Mouse (Mus musculus) liver, postnatal 0 days (tissue): Measurements from ENCODE around the gene Pjvk.

Experiments
- CTCF ChIP-seq: sonication (generic); IDR thresholded peaks from 2 replicates; pipeline ENCODE4 v1.5.1; 2016; ENCODE audit warnings: antibody characterized with exemption, low read depth
- EP300 ChIP-seq: IDR thresholded peaks from 2 replicates; pipeline ENCODE4 v1.6.1; 2016; ENCODE audit warnings: antibody characterized with exemption, low read depth, mild to moderate bottlenecking

GRCm38 (mm10) chr2:76672134-76672745 lies 24.0 kb downstream of the Pjvk start:
- no peak for TF ChIP-seq EP300
- TF ChIP-seq CTCF: no peak
